Mouse (Mus musculus) midbrain, embryonic 13.5 days (tissue): ENCODE results near the gene Gm2115. TPM values are rescaled to one million over a fixed set of nuclear protein-coding genes. Genes with fewer than 3 reads are reported as not detected.
A peak's percentile ranks its signal among the peaks of the same experiment; 100 is the strongest.

Experiments used
- ATAC-seq: fragments of 200-750 bp; cut with Nextera tagmentation; 2 replicates; pipeline ENCODE4 v1.8.0; 2017; ENCODE audit warnings: mild to moderate bottlenecking, moderate TSS enrichment, moderate library complexity
- H3K27ac ChIP-seq: fragments of 300-500 bp; sonication (generic); 2 replicates; pipeline ENCODE4 v1.5.1; 2015; ENCODE audit warnings: inconsistent platforms, mild to moderate bottlenecking, moderate library complexity
- H3K27me3 ChIP-seq: fragments of 300-500 bp; sonication (generic); 2 replicates; pipeline ENCODE4 v1.6.1; 2015; ENCODE audit warnings: mild to moderate bottlenecking, inconsistent platforms
- H3K36me3 ChIP-seq: fragments of 300-500 bp; sonication (generic); 2 replicates; pipeline ENCODE4 v1.6.1; 2015; ENCODE audit warnings: mild to moderate bottlenecking, inconsistent platforms
- H3K4me1 ChIP-seq: fragments of 300-500 bp; sonication (generic); replicated peaks from 2 replicates; pipeline ENCODE4 v1.6.1; 2015; ENCODE audit warnings: inconsistent platforms
- H3K4me2 ChIP-seq: fragments of 300-500 bp; sonication (generic); replicated peaks from 2 replicates; pipeline ENCODE4 v1.6.1; 2015; ENCODE audit warnings: moderate library complexity, mild to moderate bottlenecking, inconsistent platforms
- H3K4me3 ChIP-seq: fragments of 300-500 bp; sonication (generic); replicated peaks from 2 replicates; pipeline ENCODE4 v1.5.1; 2015; ENCODE audit warnings: mild to moderate bottlenecking, inconsistent platforms
- H3K9ac ChIP-seq: fragments of 300-500 bp; sonication (generic); replicated peaks from 2 replicates; pipeline ENCODE4 v1.6.1; 2015; ENCODE audit warnings: mild to moderate bottlenecking, inconsistent platforms
- H3K9me3 ChIP-seq: fragments of 300-500 bp; sonication (generic); 2 replicates; pipeline ENCODE4 v1.6.1; 2016; ENCODE audit warnings: mild to moderate bottlenecking, inconsistent platforms
- WGBS: fragments of 180-500 bp; shearing (Covaris S2); methylation state at CpG from one replicate; pipeline ENCODE4 v1.1.7; 2015; 5-methylcytosine and 5-hydroxymethylcytosine counted together
- polyA plus RNA-seq: library from polyadenylated mRNA; unstranded; fragments of >200 nt; fragmentation: Nextera tagmentation; extraction: Ambion mirVana; gene quantifications from 2 replicates; pipeline ENCODE4 v1.2.1, GENCODE M21; 2015

Gene Gm2115
- 0.40 and 0.61 TPM in 2 replicates for polyA plus RNA-seq

GRCm38 (mm10) chr7:84528796-84529533, at the start of gene Gm2115:
TSS of gene Gm2115 (plus strand) at chr7:84528954.
- no peaks in the 10 kb centered on the region for H3K36me3 ChIP-seq
- H3K4me3 ChIP-seq: peak within 1 kb of the TSS; percentile 57
- no peak within 1 kb of the TSS for H3K27ac ChIP-seq
- H3K4me1 ChIP-seq: peaks cover 8% of the 10 kb centered on the region
- H3K4me2 ChIP-seq: peak within 1 kb of the TSS; percentile 96
- WGBS: 1% methylated on average over 52 of the region's 52 CpGs
- peak within 1 kb of the TSS; percentile 74 for H3K9ac ChIP-seq
- H3K9me3 ChIP-seq: no peaks in the 10 kb centered on the region
- H3K27me3 ChIP-seq: peaks cover 26% of the 10 kb centered on the region
- ATAC-seq: peak; percentile 93

- 68% methylated on average over 3 of the region's 3 CpGs for WGBS
- Histone ChIP-seq H3K36me3 (no peaks in the 10 kb centered on the region), H3K9me3 (no peaks in the 10 kb centered on the region), H3K4me2 (no peak overlapping the region), H3K9ac (no peak overlapping the region), H3K27me3 (no peaks in the 10 kb centered on the region), H3K4me1 (no peaks in the 10 kb centered on the region), H3K4me3 (no peak overlapping the region), H3K27ac (no peak overlapping the region)
- no peak for ATAC-seq
These were observed 45.0 kb upstream of the Gm2115 start for GRCm38 (mm10) chr7:84483447-84484407.

- Histone ChIP-seq H3K36me3 (no peaks in the 10 kb centered on the region), H3K4me3 (no peak overlapping the region), H3K27me3 (no peaks in the 10 kb centered on the region), H3K4me2 (no peak overlapping the region), H3K9ac (no peak overlapping the region), H3K27ac (no peak overlapping the region), H3K4me1 (no peaks in the 10 kb centered on the region), H3K9me3 (no peaks in the 10 kb centered on the region)
- 88% methylated on average over 2 of the region's 2 CpGs for WGBS
- ATAC-seq: no peak
These were observed 42.3 kb upstream of the Gm2115 start for GRCm38 (mm10) chr7:84486485-84486884.

- H3K27me3 ChIP-seq: no peaks in the 10 kb centered on the region
- no peak for ATAC-seq
- H3K27ac ChIP-seq: no peak overlapping the region
- no peak overlapping the region for H3K9ac ChIP-seq
- no peak overlapping the region for H3K4me3 ChIP-seq
- H3K36me3 ChIP-seq: no peaks in the 10 kb centered on the region
- 100% methylated on average over 1 of the region's 1 CpGs for WGBS
- no peaks in the 10 kb centered on the region for H3K9me3 ChIP-seq
- no peaks in the 10 kb centered on the region for H3K4me1 ChIP-seq
- no peak overlapping the region for H3K4me2 ChIP-seq
These were observed 25.6 kb upstream of the Gm2115 start for GRCm38 (mm10) chr7:84503163-84503562.

GRCm38 (mm10) chr7:84518533-84519198, 10.1 kb upstream of the Gm2115 start:
- no peaks in the 10 kb centered on the region for H3K9me3 ChIP-seq
- no peaks in the 10 kb centered on the region for H3K36me3 ChIP-seq
- no peaks in the 10 kb centered on the region for H3K27me3 ChIP-seq
- H3K9ac ChIP-seq: no peak overlapping the region
- H3K4me1 ChIP-seq: peaks cover 2% of the 10 kb centered on the region; the same call in 1 of the 2 replicates
- ATAC-seq: no peak
- H3K4me3 ChIP-seq: no peak overlapping the region
- H3K4me2 ChIP-seq: no peak overlapping the region
- no peak overlapping the region for H3K27ac ChIP-seq

GRCm38 (mm10) chr7:84521329-84521728, 7.4 kb upstream of the Gm2115 start:
- peaks cover 2% of the 10 kb centered on the region; the same call in 1 of the 2 replicates for H3K4me1 ChIP-seq
- H3K4me3 ChIP-seq: no peak overlapping the region
- no peak for ATAC-seq
- WGBS: 65% methylated on average over 1 of the region's 1 CpGs
- no peaks in the 10 kb centered on the region for H3K9me3 ChIP-seq
- no peak overlapping the region for H3K9ac ChIP-seq
- H3K27me3 ChIP-seq: no peaks in the 10 kb centered on the region
- no peak overlapping the region for H3K4me2 ChIP-seq
- no peaks in the 10 kb centered on the region for H3K36me3 ChIP-seq
- H3K27ac ChIP-seq: no peak overlapping the region

GRCm38 (mm10) chr7:84522426-84522825, 6.3 kb upstream of the Gm2115 start:
- WGBS: 32% methylated on average over 1 of the region's 1 CpGs
- no peaks in the 10 kb centered on the region for H3K36me3 ChIP-seq
- H3K9me3 ChIP-seq: no peaks in the 10 kb centered on the region
- no peak overlapping the region for H3K9ac ChIP-seq
- H3K4me2 ChIP-seq: no peak overlapping the region
- H3K4me1 ChIP-seq: peaks cover 2% of the 10 kb centered on the region; the same call in 1 of the 2 replicates
- no peak overlapping the region for H3K4me3 ChIP-seq
- no peaks in the 10 kb centered on the region for H3K27me3 ChIP-seq
- no peak for ATAC-seq
- no peak overlapping the region for H3K27ac ChIP-seq

- Histone ChIP-seq H3K4me2 (no peak overlapping the region), H3K36me3 (no peaks in the 10 kb centered on the region), H3K9me3 (no peaks in the 10 kb centered on the region), H3K27ac (no peak overlapping the region), H3K9ac (no peak overlapping the region), H3K4me3 (no peak overlapping the region), H3K27me3 (peaks cover 26% of the 10 kb centered on the region), H3K4me1 (peaks cover 11% of the 10 kb centered on the region)
- no peak for ATAC-seq
- WGBS: 54% methylated on average over 1 of the region's 1 CpGs
These were observed 2.6 kb upstream of the Gm2115 start for GRCm38 (mm10) chr7:84526171-84526570.

- H3K27ac ChIP-seq: no peak overlapping the region
- no peak overlapping the region for H3K4me3 ChIP-seq
- peaks cover 23% of the 10 kb centered on the region for H3K27me3 ChIP-seq
- no peaks in the 10 kb centered on the region for H3K9me3 ChIP-seq
- no peak overlapping the region for H3K4me2 ChIP-seq
- H3K4me1 ChIP-seq: peaks cover 8% of the 10 kb centered on the region
- no peaks in the 10 kb centered on the region for H3K36me3 ChIP-seq
- WGBS: 89% methylated on average over 1 of the region's 1 CpGs
- no peak overlapping the region for H3K9ac ChIP-seq
- ATAC-seq: no peak
These were observed 4.0 kb downstream of the Gm2115 start for GRCm38 (mm10) chr7:84532795-84533194.

GRCm38 (mm10) chr7:84534632-84535031, 5.9 kb downstream of the Gm2115 start:
- H3K9me3 ChIP-seq: no peaks in the 10 kb centered on the region
- peaks cover 8% of the 10 kb centered on the region for H3K27me3 ChIP-seq
- no peak overlapping the region for H3K9ac ChIP-seq
- H3K36me3 ChIP-seq: no peaks in the 10 kb centered on the region
- ATAC-seq: no peak
- H3K27ac ChIP-seq: no peak overlapping the region
- no peak overlapping the region for H3K4me3 ChIP-seq
- no peak overlapping the region for H3K4me2 ChIP-seq
- H3K4me1 ChIP-seq: no peaks in the 10 kb centered on the region
- 67% methylated on average over 3 of the region's 3 CpGs for WGBS

- H3K4me2 ChIP-seq: no peak overlapping the region
- H3K4me1 ChIP-seq: no peaks in the 10 kb centered on the region
- H3K27me3 ChIP-seq: no peaks in the 10 kb centered on the region
- H3K4me3 ChIP-seq: no peak overlapping the region
- no peaks in the 10 kb centered on the region for H3K36me3 ChIP-seq
- H3K9ac ChIP-seq: no peak overlapping the region
- 87% methylated on average over 4 of the region's 4 CpGs for WGBS
- no peak for ATAC-seq
- no peak overlapping the region for H3K27ac ChIP-seq
- H3K9me3 ChIP-seq: no peaks in the 10 kb centered on the region
These were observed 16.2 kb downstream of the Gm2115 start for GRCm38 (mm10) chr7:84544946-84545345.

- Histone ChIP-seq H3K9me3 (no peaks in the 10 kb centered on the region), H3K9ac (no peak overlapping the region), H3K27me3 (no peaks in the 10 kb centered on the region), H3K4me1 (no peaks in the 10 kb centered on the region), H3K36me3 (no peaks in the 10 kb centered on the region), H3K4me2 (no peak overlapping the region), H3K4me3 (no peak overlapping the region), H3K27ac (no peak overlapping the region)
- no peak for ATAC-seq
- 85% methylated on average over 4 of the region's 4 CpGs for WGBS
These were observed 17.9 kb downstream of the Gm2115 start for GRCm38 (mm10) chr7:84546667-84547066.
